Mouse (Mus musculus) cerebellum, postnatal 4 days (tissue): ENCODE measurements around the gene Prr15l.

Source experiments
- DNase-seq, 2 experiments: peaks; one replicate each; pipeline ENCODE4 v3.0.0; 2022; ENCODE audit warnings: low spot score in 2 of 2, mixed read lengths in 1 of 2

The Prr15l gene

GRCm38 (mm10) chr11:96946498-96946897, 18.6 kb downstream of the Prr15l start:
- DNase-seq, result no peak

GRCm38 (mm10) chr11:96947849-96948248, 19.9 kb downstream of the Prr15l start:
- no peak for DNase-seq

GRCm38 (mm10) chr11:96950767-96951166, 22.9 kb downstream of the Prr15l start:
- DNase-seq, result no peak

GRCm38 (mm10) chr11:96952426-96952825, 24.5 kb downstream of the Prr15l start:
- DNase-seq, result no peak

GRCm38 (mm10) chr11:96952896-96953295, 25.0 kb downstream of the Prr15l start:
- no peak for DNase-seq

GRCm38 (mm10) chr11:96955094-96955493, 27.2 kb downstream of the Prr15l start:
- no peak for DNase-seq

GRCm38 (mm10) chr11:96956009-96956724, 28.3 kb downstream of the Prr15l start:
- DNase-seq, result no peak

GRCm38 (mm10) chr11:96957061-96957805, 29.3 kb downstream of the Prr15l start:
- DNase-seq, result no peak

- DNase-seq, result peak; percentile 77 to 87
These were observed 35.7 kb downstream of the Prr15l start for GRCm38 (mm10) chr11:96963580-96963979.

- no peak for DNase-seq
These were observed 38.3 kb downstream of the Prr15l start for GRCm38 (mm10) chr11:96966172-96966571.

GRCm38 (mm10) chr11:96966914-96967543, 39.1 kb downstream of the Prr15l start:
- no peak for DNase-seq

- DNase-seq, result no peak
These were observed 39.8 kb downstream of the Prr15l start for GRCm38 (mm10) chr11:96967544-96968269.

GRCm38 (mm10) chr11:96968476-96968875, 40.6 kb downstream of the Prr15l start:
- DNase-seq, result no peak

GRCm38 (mm10) chr11:96969280-96969722, 41.4 kb downstream of the Prr15l start:
- DNase-seq, result no peak

- no peak for DNase-seq
These were observed 41.8 kb downstream of the Prr15l start for GRCm38 (mm10) chr11:96969746-96970145.

- no peak for DNase-seq
These were observed 42.4 kb downstream of the Prr15l start for GRCm38 (mm10) chr11:96970341-96970740.

GRCm38 (mm10) chr11:96972906-96973305, 45.0 kb downstream of the Prr15l start:
- no peak for DNase-seq

- peak in 1 of 2 experiments; percentile 32 for DNase-seq
These were observed 45.6 kb downstream of the Prr15l start for GRCm38 (mm10) chr11:96973426-96973964.

- no peak for DNase-seq
These were observed 46.9 kb downstream of the Prr15l start for GRCm38 (mm10) chr11:96974813-96975212.

- DNase-seq, result no peak
These were observed 47.8 kb downstream of the Prr15l start for GRCm38 (mm10) chr11:96975511-96976378.

- DNase-seq, result no peak
These were observed 48.4 kb downstream of the Prr15l start for GRCm38 (mm10) chr11:96976379-96976687.
